Mouse (Mus musculus) neutrophil, adult 65 days (primary cell): ENCODE measurements around the gene Klf5. TPM values are rescaled to one million over a fixed set of nuclear protein-coding genes. Genes with fewer than 3 reads are reported as not detected.

Experiments
- total RNA-seq: library from RNA; stranded (reverse); gene quantifications from 2 replicates; pipeline ENCODE4 v1.2.4, GENCODE M21; 2023

Klf5 gene
- 35.3 and 38.5 TPM in 2 replicates for total RNA-seq

DNA sequence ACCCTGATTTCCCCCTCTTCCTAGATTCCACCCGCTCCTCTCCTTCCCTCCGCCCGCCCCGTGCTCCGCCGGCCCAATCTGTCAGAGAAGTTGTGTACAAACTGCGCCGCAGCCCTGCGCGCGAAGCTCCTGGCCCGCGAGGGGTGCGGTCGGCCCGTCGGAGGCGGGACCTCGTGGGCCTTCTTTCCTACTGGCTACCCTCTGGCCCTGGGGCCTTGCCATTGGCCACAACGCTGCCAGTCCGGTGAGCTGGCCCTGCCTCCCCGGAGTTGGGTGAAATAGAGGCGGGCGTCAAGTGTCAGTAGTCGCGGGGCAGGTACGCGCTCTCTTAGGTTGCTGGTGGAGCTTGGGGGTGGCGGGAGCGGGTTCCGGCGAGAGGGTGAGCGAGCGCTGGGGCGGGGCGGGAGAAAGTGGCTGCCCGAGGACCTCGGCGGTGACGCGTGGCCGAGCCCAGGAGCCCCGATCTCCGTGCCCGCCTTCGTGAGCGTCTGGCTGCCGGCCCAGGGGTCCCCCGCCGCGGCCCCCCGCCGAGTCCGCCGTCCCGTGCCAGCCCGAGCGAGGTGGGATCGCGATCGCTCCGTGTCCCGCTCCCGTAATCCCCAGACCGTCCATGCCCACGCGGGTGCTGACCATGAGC is at the start of gene Klf5:
TSS of gene Klf5 (plus strand) at position 307 of the 637 bp plus-strand sequence.

Other genes starting within 250 kb of the Klf5 start
- 11.6 and 13.5 TPM in 2 replicates for gene Pibf1, start 199.3 kb upstream of the Klf5 start, total RNA-seq
- 7.9 and 12.0 TPM in 2 replicates for gene Dis3, start 198.9 kb upstream of the Klf5 start, total RNA-seq